Mouse (Mus musculus) CD4-positive, CD25-positive, alpha-beta regulatory T cell, adult 2 months (primary cell): ENCODE data around the gene B3gat3.
"Not testable (repeated sequence)": the region's sequence is repeated elsewhere in the genome, so short reads cannot be mapped to it uniquely, and the experiment has no call there.

Experiments
- DNase-seq: peaks from one replicate; pipeline ENCODE4 v3.0.0-alpha.2; 2012; ENCODE audit warnings: low read depth, low spot score

B3gat3 gene

GRCm38 (mm10) chr19:8920073-8920736 lies at the start of gene B3gat3:
TSS of gene B3gat3 (plus strand) at chr19:8920374.
- DNase-seq = peak; percentile 85

GRCm38 (mm10) chr19:8870381-8870780 lies 49.8 kb upstream of the B3gat3 start:
- DNase-seq = not testable (repeated sequence)

GRCm38 (mm10) chr19:8870838-8871237 lies 49.3 kb upstream of the B3gat3 start:
- no peak for DNase-seq

GRCm38 (mm10) chr19:8871267-8872186 lies 48.6 kb upstream of the B3gat3 start, which contains the start of gene Ubxn1:
TSS of gene Ubxn1 (plus strand) at chr19:8871496.
- DNase-seq = peak; percentile 95

GRCm38 (mm10) chr19:8872266-8872840 lies 47.8 kb upstream of the B3gat3 start:
- no peak for DNase-seq

GRCm38 (mm10) chr19:8875031-8875430 lies 45.1 kb upstream of the B3gat3 start:
- DNase-seq = no peak

DNA sequence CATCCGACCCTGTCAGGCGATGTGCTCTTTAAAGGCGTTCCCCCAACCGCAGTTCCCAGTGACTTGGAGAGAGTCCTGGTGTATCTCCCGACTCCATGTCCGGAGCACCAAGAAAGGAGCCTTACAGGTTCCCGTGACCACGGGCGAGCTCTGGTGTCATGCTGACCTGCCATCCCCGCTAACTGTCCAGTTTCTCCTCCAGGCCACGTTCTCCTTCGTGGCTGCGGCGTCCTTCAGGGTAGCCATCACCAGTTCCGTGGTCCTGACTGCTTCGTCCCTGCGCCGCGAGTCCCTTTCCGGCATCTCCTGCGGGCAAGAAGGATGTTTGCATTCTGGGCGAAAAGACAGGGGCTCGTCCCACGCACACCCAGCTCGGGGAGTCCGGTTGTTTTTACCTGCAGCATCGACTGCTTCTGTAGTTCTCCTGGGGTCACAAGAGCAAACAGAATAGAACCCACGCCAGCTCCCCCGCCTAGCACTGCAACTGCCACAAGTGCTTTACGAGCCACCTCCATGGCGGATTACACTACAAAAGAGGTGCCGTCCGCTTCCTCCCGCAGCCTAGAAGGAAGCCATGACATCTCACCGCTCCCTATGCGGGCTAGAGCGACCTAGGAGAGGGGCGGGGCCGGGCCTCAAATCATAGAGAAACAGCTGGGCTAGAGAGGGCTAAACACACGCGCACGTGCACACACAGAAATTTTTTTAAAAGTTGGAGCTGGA lies 39.7 kb upstream of the B3gat3 start, which contains the start of gene Uqcc3:
Gene Uqcc3, minus strand, starts transcription at position 613 of the 723 bp plus-strand sequence.
- DNase-seq = peak; percentile 92

GRCm38 (mm10) chr19:8881034-8881392 lies 39.2 kb upstream of the B3gat3 start:
- no peak for DNase-seq

- no peak for DNase-seq
Measured at GRCm38 (mm10) chr19:8883616-8884015, 36.6 kb upstream of the B3gat3 start, which contains the start of the genes Lbhd1 and Gm49403. TSS of gene Lbhd1 (plus strand) at chr19:8883732. TSS of gene Gm49403 (plus strand) at chr19:8883930.

DNA sequence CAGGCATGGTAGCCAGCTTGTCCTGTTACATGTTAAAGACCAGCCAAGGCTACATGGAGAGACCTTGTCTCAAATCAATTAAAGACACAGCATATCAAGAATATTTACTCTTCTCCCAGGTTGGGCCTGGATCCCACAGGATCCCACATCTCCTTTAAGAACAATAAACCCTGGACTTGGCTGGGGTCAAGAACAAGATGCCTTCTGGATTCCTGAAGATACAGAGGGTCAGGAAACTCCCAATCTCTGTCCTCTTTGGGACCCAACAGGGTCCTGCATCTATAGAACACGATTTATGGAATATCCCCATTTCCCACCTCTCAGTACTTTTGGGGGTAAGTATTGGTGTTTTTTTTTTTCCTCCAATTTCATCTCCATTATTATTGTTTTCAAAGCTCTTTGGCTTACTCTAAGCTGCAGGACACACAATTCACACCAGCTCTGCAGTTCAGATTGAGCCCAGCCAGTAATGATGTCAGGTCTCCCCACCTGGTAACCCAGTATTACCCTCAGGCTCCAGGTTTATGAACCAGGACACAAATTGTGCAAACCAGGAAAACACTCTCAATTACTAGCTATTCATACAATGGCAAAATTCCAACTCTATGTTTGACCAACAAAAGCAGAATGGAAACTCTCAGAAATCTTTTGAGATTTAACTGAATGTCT lies 33.1 kb upstream of the B3gat3 start:
- no peak for DNase-seq

DNA sequence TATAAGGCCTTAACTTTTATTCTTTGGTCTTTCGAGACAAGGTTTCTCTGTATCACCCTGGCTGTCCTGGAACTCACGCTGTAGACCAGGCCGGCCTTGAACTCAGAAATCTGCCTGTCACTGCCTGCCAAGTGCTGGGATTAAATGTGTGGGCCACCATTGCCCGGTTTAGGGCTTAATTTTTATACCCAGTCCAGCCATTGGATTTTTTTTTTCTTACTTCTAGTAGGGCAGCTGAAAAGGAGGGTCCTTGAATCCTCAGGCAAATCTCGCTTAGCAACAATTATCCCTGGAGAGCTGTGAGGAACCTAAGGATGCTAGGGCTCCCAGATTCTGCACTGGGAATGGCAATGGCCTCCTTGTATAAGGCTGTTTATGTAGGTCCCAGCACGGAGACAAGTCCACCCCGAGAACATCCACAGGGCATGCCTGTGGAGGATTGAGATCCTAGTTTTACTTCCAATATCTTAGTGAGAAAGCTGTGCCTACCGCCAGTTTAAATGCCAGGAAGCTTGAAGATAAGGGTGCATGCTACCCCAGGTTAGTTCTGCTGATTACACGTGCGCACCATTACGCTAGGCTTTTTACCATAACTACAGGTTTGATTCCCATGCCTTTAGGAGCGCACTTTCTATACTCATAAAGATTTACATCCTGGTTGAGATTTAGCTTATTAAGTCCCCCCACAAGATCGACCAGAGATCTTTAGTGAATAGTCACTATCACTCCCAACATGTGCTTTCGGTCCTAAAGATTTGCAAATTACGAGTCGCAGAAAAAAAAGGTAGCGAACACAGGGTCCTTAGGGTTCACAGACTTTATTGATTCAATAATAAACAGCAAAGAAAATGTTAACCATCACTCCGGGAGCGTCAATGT lies 32.4 kb upstream of the B3gat3 start:
- peak; percentile 20 for DNase-seq

- peak; percentile 97 for DNase-seq
Measured at GRCm38 (mm10) chr19:8888511-8889385, 31.4 kb upstream of the B3gat3 start, which contains the start of the genes 1810009A15Rik and Gm49416. TSS of gene 1810009A15Rik (plus strand) at chr19:8888853. TSS of gene Gm49416 (plus strand) at chr19:8888926.

- DNase-seq = peak; percentile 91
Measured at GRCm38 (mm10) chr19:8892829-8893766, 27.1 kb upstream of the B3gat3 start, which contains the start of gene Ints5. TSS of gene Ints5 (plus strand) at chr19:8893005.

GRCm38 (mm10) chr19:8895397-8895960 lies 24.7 kb upstream of the B3gat3 start:
- no peak for DNase-seq

DNA sequence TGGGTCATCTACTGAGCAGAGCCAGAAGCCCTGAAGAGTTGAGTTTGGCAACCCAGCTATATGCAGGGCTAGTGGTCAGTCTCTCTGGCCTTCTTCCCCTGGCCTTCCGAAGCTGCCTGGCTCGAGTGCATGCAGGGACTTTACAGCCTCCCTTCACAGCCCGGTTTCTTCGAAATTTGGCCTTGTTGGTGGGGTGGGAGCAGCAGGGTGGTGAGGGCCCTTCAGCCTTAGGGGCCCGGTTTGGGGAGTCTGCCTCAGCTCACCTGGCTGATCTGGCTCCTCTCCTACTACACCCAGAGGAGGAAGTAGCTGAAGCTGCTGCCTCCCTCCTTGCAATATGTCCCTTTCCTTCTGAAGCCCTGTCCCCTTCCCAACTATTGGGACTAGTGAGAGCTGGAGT lies 23.9 kb upstream of the B3gat3 start:
- not testable (repeated sequence) for DNase-seq

DNA sequence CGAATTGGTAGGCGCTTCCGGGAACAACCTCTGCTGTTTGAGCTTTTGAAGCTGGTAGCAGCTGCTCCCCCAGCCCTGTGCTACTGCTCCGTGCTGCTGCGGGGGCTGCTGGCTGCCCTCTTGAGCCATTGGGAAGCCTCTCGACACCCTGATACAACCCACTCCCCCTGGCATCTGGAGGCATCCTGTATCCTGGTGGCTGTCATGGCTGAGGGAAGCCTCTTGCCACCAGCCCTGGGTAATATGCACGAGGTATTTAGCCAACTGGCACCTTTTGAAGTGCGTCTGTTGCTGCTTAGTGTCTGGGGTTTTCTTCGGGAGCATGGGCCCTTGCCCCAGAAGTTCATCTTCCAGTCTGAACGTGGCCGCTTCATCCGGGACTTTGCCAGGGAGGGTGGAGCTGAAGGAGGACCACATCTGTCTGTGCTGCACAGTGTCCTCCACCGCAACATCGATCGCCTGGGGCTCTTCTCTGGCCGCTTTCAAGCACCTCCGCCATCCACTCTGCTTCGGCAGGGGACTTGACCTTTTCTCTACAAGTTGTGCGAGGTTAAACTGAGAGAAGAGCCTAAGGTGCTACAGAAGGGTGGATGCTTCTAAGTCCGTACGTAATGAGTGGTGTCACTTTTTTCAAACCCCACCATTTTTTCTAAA lies 22.8 kb upstream of the B3gat3 start:
- DNase-seq = peak; percentile 30
